In genomic region chr16:3871815-3872214, GRCm38 (mm10) we compare ENCODE assay signal across 8 mouse cellular contexts. TPM values are rescaled to one million over a fixed set of nuclear protein-coding genes. Genes with fewer than 3 reads are reported as not detected.
DNase-seq lines count a peak whose midpoint lies in the region; ATAC-seq and TF ChIP-seq lines count a peak whose summit lies in the region.

No protein-coding gene starts in this region.

- WGBS in heart, embryonic 16.5 days, result under 1% methylated on average over 16 of the region's 16 CpGs
- WGBS in bone marrow, adult 2 months, result 1% methylated on average over 16 of the region's 16 CpGs
- 1% methylated on average over 16 of the region's 16 CpGs for WGBS in hindbrain, embryonic 14.5 days
- WGBS in midbrain, embryonic 12.5 days, result 2% methylated on average over 16 of the region's 16 CpGs

- peaks cover 11% of the 10 kb centered on the region for H3K4me1 ChIP-seq in heart, embryonic 16.5 days (ENCODE audit: control insufficient read depth, insufficient read depth, low read length)
- no peaks in the 10 kb centered on the region; the same call in 1 of the 2 replicates for H3K4me1 ChIP-seq in bone marrow, adult 2 months (ENCODE audit: control insufficient read depth, insufficient read depth, low read length)
- H3K4me1 ChIP-seq in hindbrain, embryonic 14.5 days (replicated peaks; ENCODE audit: control insufficient read depth, insufficient read depth, low read length), result peaks cover 12% of the 10 kb centered on the region
- H3K4me1 ChIP-seq in midbrain, embryonic 12.5 days, result peaks cover 17% of the 10 kb centered on the region

- H3K27ac ChIP-seq in heart, embryonic 16.5 days (ENCODE audit: low read length), result peak overlapping the region; percentile 51; the same call in 1 of the 2 replicates
- peak overlapping the region; percentile 73 for H3K27ac ChIP-seq in bone marrow, adult 2 months (ENCODE audit: control insufficient read depth, insufficient read depth, low read depth, low read length, poor library complexity)
- H3K27ac ChIP-seq in hindbrain, embryonic 14.5 days, result peak overlapping the region; percentile 48; the same call in 1 of the 2 replicates
- H3K27ac ChIP-seq in midbrain, embryonic 12.5 days (replicated peaks), result peak overlapping the region; percentile 35; the same call in 1 of the 2 replicates

- DNase-seq in heart, postnatal 4 days, result no peak
- no peak for DNase-seq in hindbrain, embryonic 14.5 days (ENCODE audit: low spot score)
- no peak for DNase-seq in c-Kit-positive CD71-positive TER-119-positive erythroid progenitor cells, embryonic 14.5 days (ENCODE audit: low spot score)
- DNase-seq in thymus, postnatal 14 days, result no peak
- DNase-seq in layer of hippocampus, postnatal 36 days, result no peak

- H3K9ac ChIP-seq in heart, embryonic 16.5 days (ENCODE audit: low read length), result peak overlapping the region; percentile 79
- peak overlapping the region; percentile 64 for H3K9ac ChIP-seq in hindbrain, embryonic 14.5 days
- peak overlapping the region; percentile 62 for H3K9ac ChIP-seq in midbrain, embryonic 12.5 days (replicated peaks)

- H3K27me3 ChIP-seq in heart, embryonic 16.5 days (ENCODE audit: control insufficient read depth, insufficient read depth, low read length), result no peaks in the 10 kb centered on the region
- H3K27me3 ChIP-seq in hindbrain, embryonic 14.5 days (ENCODE audit: control insufficient read depth, insufficient read depth, low read length), result no peaks in the 10 kb centered on the region
- H3K27me3 ChIP-seq in midbrain, embryonic 12.5 days, result no peaks in the 10 kb centered on the region

- no peak for TF ChIP-seq CTCF in bone marrow, adult 2 months (IDR thresholded peaks at IDR 0.05; ENCODE audit: control insufficient read depth, insufficient read depth, low read length)

- no peaks in the 10 kb centered on the region for H3K9me3 ChIP-seq in heart, embryonic 16.5 days (replicated peaks; ENCODE audit: control insufficient read depth, low read length)
- no peaks in the 10 kb centered on the region for H3K9me3 ChIP-seq in hindbrain, embryonic 14.5 days (ENCODE audit: control insufficient read depth, low read length)
- H3K9me3 ChIP-seq in midbrain, embryonic 12.5 days, result no peaks in the 10 kb centered on the region

- no peak for ATAC-seq in heart, embryonic 16.5 days (replicated peaks; ENCODE audit: extremely low read depth, insufficient read depth, low FRiP score)
- ATAC-seq in hindbrain, embryonic 14.5 days (ENCODE audit: low FRiP score), result peak; percentile 17; the same call in 1 of the 2 replicates
- ATAC-seq in midbrain, embryonic 12.5 days (ENCODE audit: low FRiP score, low read depth), result no peak; the same call in 1 of the 2 replicates

- H3K36me3 ChIP-seq in heart, embryonic 16.5 days (ENCODE audit: control insufficient read depth, insufficient read depth), result peaks cover under 1% of the 10 kb centered on the region
- peaks cover 27% of the 10 kb centered on the region for H3K36me3 ChIP-seq in hindbrain, embryonic 14.5 days (replicated peaks; ENCODE audit: control insufficient read depth, insufficient read depth)
- H3K36me3 ChIP-seq in midbrain, embryonic 12.5 days, result peaks cover 21% of the 10 kb centered on the region; the same call in 1 of the 2 replicates

- H3K4me3 ChIP-seq in heart, embryonic 16.5 days (ENCODE audit: low read length), result peak overlapping the region; percentile 78
- H3K4me3 ChIP-seq in bone marrow, adult 2 months (replicated peaks; ENCODE audit: control insufficient read depth, low read depth, low read length), result peak overlapping the region; percentile 88
- peak overlapping the region; percentile 44 for H3K4me3 ChIP-seq in hindbrain, embryonic 14.5 days (replicated peaks; ENCODE audit: low read length)
- H3K4me3 ChIP-seq in midbrain, embryonic 12.5 days, result peak overlapping the region; percentile 64

- TF ChIP-seq POLR2A in bone marrow, adult 2 months (IDR thresholded peaks at IDR 0.05; ENCODE audit: borderline replicate concordance, control insufficient read depth, low read depth, low read length), result no peak

- H3K4me2 ChIP-seq in heart, embryonic 16.5 days (ENCODE audit: low read depth, low read length), result peak overlapping the region; percentile 95
- H3K4me2 ChIP-seq in hindbrain, embryonic 14.5 days (replicated peaks), result peak overlapping the region; percentile 94
- peak overlapping the region; percentile 89 for H3K4me2 ChIP-seq in midbrain, embryonic 12.5 days (replicated peaks)

RNA-seq across cellular contexts. Expression of gene Naa60, which starts 0.4 kb away (rescaled TPM):
- polyA plus RNA-seq in heart, embryonic 16.5 days (2015; fragmentation: Nextera tagmentation; extraction: Ambion mirVana), result 37.1 and 40.0 TPM in 2 replicates
- total RNA-seq in heart, postnatal 4 days (2021), result 10 to 100 TPM; 44.3 to 55.1 TPM
- 14.0 and 42.4 TPM in 2 replicates for polyA plus RNA-seq in bone marrow, adult 2 months (2011; ENCODE audit: insufficient read depth, insufficient read length, low replicate concordance, missing spikeins)
- polyA plus RNA-seq in hindbrain, embryonic 14.5 days (2014; fragmentation: Nextera tagmentation; extraction: Ambion mirVana), result 97.0 and 104 TPM in 2 replicates
- 66.0 and 70.2 TPM in 2 replicates for polyA plus RNA-seq in midbrain, embryonic 12.5 days (2016; fragmentation: Nextera tagmentation; extraction: Ambion mirVana)
- total RNA-seq in layer of hippocampus, postnatal 36 days (2021), result 100 to 1,000 TPM in 1 of 2 experiments, 10 to 100 TPM in 1; 89.6 to 123 TPM

RNA-seq across cellular contexts. Expression of gene Zfp597, which starts 12.5 kb away (rescaled TPM):
- 6.1 TPM in 2 replicates for polyA plus RNA-seq in heart, embryonic 16.5 days (2015; fragmentation: Nextera tagmentation; extraction: Ambion mirVana)
- total RNA-seq in heart, postnatal 4 days (2021), result 10 to 100 TPM; 12.4 to 15.5 TPM
- 4.8 and 19.2 TPM in 2 replicates for polyA plus RNA-seq in bone marrow, adult 2 months (2011; ENCODE audit: insufficient read depth, insufficient read length, low replicate concordance, missing spikeins)
- polyA plus RNA-seq in hindbrain, embryonic 14.5 days (2014; fragmentation: Nextera tagmentation; extraction: Ambion mirVana), result 19.5 and 21.2 TPM in 2 replicates
- 12.7 and 13.5 TPM in 2 replicates for polyA plus RNA-seq in midbrain, embryonic 12.5 days (2016; fragmentation: Nextera tagmentation; extraction: Ambion mirVana)
- 10 to 100 TPM; 23.7 to 25.2 TPM for total RNA-seq in layer of hippocampus, postnatal 36 days (2021)

RNA-seq across cellular contexts. Expression of gene Gm20695, which starts 12.6 kb away (rescaled TPM):
- polyA plus RNA-seq in heart, embryonic 16.5 days (2015; fragmentation: Nextera tagmentation; extraction: Ambion mirVana), result 0.26 and 0.31 TPM in 2 replicates
- 1 to 10 TPM in 1 of 2 experiments, not detected in 1; 1.4 TPM for total RNA-seq in heart, postnatal 4 days (2021)
- polyA plus RNA-seq in bone marrow, adult 2 months (2011; ENCODE audit: insufficient read depth, insufficient read length, low replicate concordance, missing spikeins), result not detected in 2 replicates
- 2.8 and 5.2 TPM in 2 replicates for polyA plus RNA-seq in hindbrain, embryonic 14.5 days (2014; fragmentation: Nextera tagmentation; extraction: Ambion mirVana)
- 2.6 and 3.3 TPM in 2 replicates for polyA plus RNA-seq in midbrain, embryonic 12.5 days (2016; fragmentation: Nextera tagmentation; extraction: Ambion mirVana)
- total RNA-seq in layer of hippocampus, postnatal 36 days (2021), result under 1 TPM; 0.60 to 0.66 TPM

RNA-seq across cellular contexts. Expression of gene Zfp174, which starts 24.7 kb away (rescaled TPM):
- 0.85 and 0.90 TPM in 2 replicates for polyA plus RNA-seq in heart, embryonic 16.5 days (2015; fragmentation: Nextera tagmentation; extraction: Ambion mirVana)
- 1 to 10 TPM in 1 of 2 experiments, under 1 TPM in 1; 0.81 to 1.2 TPM for total RNA-seq in heart, postnatal 4 days (2021)
- polyA plus RNA-seq in bone marrow, adult 2 months (2011; ENCODE audit: insufficient read depth, insufficient read length, low replicate concordance, missing spikeins), result 0.42 and 0.70 TPM in 2 replicates
- polyA plus RNA-seq in hindbrain, embryonic 14.5 days (2014; fragmentation: Nextera tagmentation; extraction: Ambion mirVana), result 2.9 TPM in 2 replicates
- 1.6 and 2.1 TPM in 2 replicates for polyA plus RNA-seq in midbrain, embryonic 12.5 days (2016; fragmentation: Nextera tagmentation; extraction: Ambion mirVana)
- 1 to 10 TPM; 4.4 to 5.0 TPM for total RNA-seq in layer of hippocampus, postnatal 36 days (2021)

RNA-seq across cellular contexts. Expression of gene 1700037C18Rik, which starts 36.7 kb away (rescaled TPM):
- 9.7 and 10.0 TPM in 2 replicates for polyA plus RNA-seq in heart, embryonic 16.5 days (2015; fragmentation: Nextera tagmentation; extraction: Ambion mirVana)
- 1 to 10 TPM; 5.8 to 6.9 TPM for total RNA-seq in heart, postnatal 4 days (2021)
- polyA plus RNA-seq in bone marrow, adult 2 months (2011; ENCODE audit: insufficient read depth, insufficient read length, low replicate concordance, missing spikeins), result 4.3 and 8.0 TPM in 2 replicates
- 11.2 and 11.4 TPM in 2 replicates for polyA plus RNA-seq in hindbrain, embryonic 14.5 days (2014; fragmentation: Nextera tagmentation; extraction: Ambion mirVana)
- 5.7 and 7.5 TPM in 2 replicates for polyA plus RNA-seq in midbrain, embryonic 12.5 days (2016; fragmentation: Nextera tagmentation; extraction: Ambion mirVana)
- total RNA-seq in layer of hippocampus, postnatal 36 days (2021), result 1 to 10 TPM; 4.6 to 5.2 TPM
